Mouse (Mus musculus) C2C12 (cell line): ENCODE measurements around the gene Ces1d. TPM values are rescaled to one million over a fixed set of nuclear protein-coding genes. Genes with fewer than 3 reads are reported as not detected.

Experiments
- H3K27me3 ChIP-seq: one replicate; pipeline ENCODE4 v1.6.1; 2011; ENCODE audit not compliant: control insufficient read depth, insufficient read depth, insufficient read length
- H3K36me3 ChIP-seq: one replicate; pipeline ENCODE4 v1.6.1; 2011; ENCODE audit not compliant: control insufficient read depth, insufficient read depth
- H3K4me3 ChIP-seq: one replicate; pipeline ENCODE4 v1.5.1; 2011; ENCODE audit warnings: mild to moderate bottlenecking, control low read depth; ENCODE audit not compliant: poor library complexity, insufficient read depth, severe bottlenecking
- H3K79me2 ChIP-seq: one replicate; pipeline ENCODE4 v1.6.1; 2011; ENCODE audit not compliant: control insufficient read depth, insufficient read depth
- H3K79me3 ChIP-seq: one replicate; pipeline ENCODE4 v1.6.1; 2011; ENCODE audit warnings: low read depth, control low read depth
- H3ac ChIP-seq: one replicate; pipeline ENCODE3; 2011; ENCODE audit warnings: low read depth; ENCODE audit not compliant: control insufficient read depth, insufficient read length
- CEBPB ChIP-seq: IDR thresholded peaks from one replicate; pipeline ENCODE4 v1.6.1; 2011; ENCODE audit warnings: low read depth, mild to moderate bottlenecking, control low read depth, moderate library complexity
- CTCF ChIP-seq: IDR thresholded peaks from one replicate; pipeline ENCODE4 v1.5.1; 2011; ENCODE audit not compliant: control insufficient read depth, insufficient read depth, insufficient read length
- FOSL1 ChIP-seq: IDR thresholded peaks from one replicate; pipeline ENCODE4 v1.8.0; 2011; ENCODE audit warnings: mild to moderate bottlenecking, low read length; ENCODE audit not compliant: poor library complexity, insufficient read depth, severe bottlenecking
- MAX ChIP-seq: IDR thresholded peaks from one replicate; pipeline ENCODE4 v1.6.1; 2011; ENCODE audit warnings: mild to moderate bottlenecking, control low read depth
- MYOD1 ChIP-seq: IDR thresholded peaks from one replicate; pipeline ENCODE4 v1.6.1; 2011; ENCODE audit warnings: low read depth; ENCODE audit not compliant: control insufficient read depth, insufficient read length
- MYOG ChIP-seq: IDR thresholded peaks from one replicate; pipeline ENCODE4 v1.6.1; 2011; ENCODE audit not compliant: control insufficient read depth, insufficient read length; ENCODE audit errors: extremely low read depth
- USF1 ChIP-seq: IDR thresholded peaks from one replicate; pipeline ENCODE4 v1.6.1; 2011; ENCODE audit warnings: low read depth, mild to moderate bottlenecking, control low read depth, moderate library complexity
- polyA plus RNA-seq: library from polyadenylated mRNA; unstranded; fragments of >200 nt; fragmentation: generic; extraction: Trizol; gene quantifications from one replicate; pipeline ENCODE4 v1.2.1, GENCODE M21; 2012; ENCODE audit warnings: missing spikeins

The Ces1d gene
- polyA plus RNA-seq, 1 experiment, result not detected

GRCm38 (mm10) chr8:93131233-93131980, 66.2 kb downstream of the Ces1d start, which contains the start of gene Ces1c:
TSS of gene Ces1c (minus strand) at chr8:93131283.
- no peak within 1 kb of the TSS for H3K4me3 ChIP-seq
- H3K36me3 ChIP-seq, result no peaks in the 10 kb centered on the region
- no peaks in the 10 kb centered on the region for H3K79me2 ChIP-seq
- H3K27me3 ChIP-seq, result no peaks in the 10 kb centered on the region
- TF ChIP-seq CEBPB (no peak), MYOD1 (no peak), USF1 (no peak), MAX (no peak), CTCF (no peak), MYOG (no peak), FOSL1 (no peak)
- H3ac ChIP-seq, result no peak within 1 kb of the TSS
- no peaks in the 10 kb centered on the region for H3K79me3 ChIP-seq

- no peak overlapping the region for H3ac ChIP-seq
- H3K79me2 ChIP-seq, result no peaks in the 10 kb centered on the region
- no peaks in the 10 kb centered on the region for H3K79me3 ChIP-seq
- no peak for TF ChIP-seq CTCF
- no peak for TF ChIP-seq MAX
- no peak for TF ChIP-seq USF1
- TF ChIP-seq MYOG, result no peak
- no peak for TF ChIP-seq CEBPB
- no peak for TF ChIP-seq FOSL1
- no peak for TF ChIP-seq MYOD1
- H3K4me3 ChIP-seq, result no peak overlapping the region
- no peaks in the 10 kb centered on the region for H3K36me3 ChIP-seq
- no peaks in the 10 kb centered on the region for H3K27me3 ChIP-seq
Measured at GRCm38 (mm10) chr8:93126476-93126875, 71.2 kb downstream of the Ces1d start.

- TF ChIP-seq USF1, result no peak
- no peak for TF ChIP-seq MAX
- TF ChIP-seq MYOG, result no peak
- TF ChIP-seq MYOD1, result no peak
- no peak for TF ChIP-seq CTCF
- TF ChIP-seq FOSL1, result no peak
- TF ChIP-seq CEBPB, result no peak
- Histone ChIP-seq H3ac (no peak overlapping the region), H3K36me3 (no peaks in the 10 kb centered on the region), H3K79me2 (no peaks in the 10 kb centered on the region), H3K79me3 (no peaks in the 10 kb centered on the region), H3K4me3 (no peak overlapping the region), H3K27me3 (no peaks in the 10 kb centered on the region)
Measured at GRCm38 (mm10) chr8:93122005-93122404, 75.6 kb downstream of the Ces1d start.

Other genes with a start within 250 kb of the Ces1d start
- not detected for gene Slc6a2, start 237.8 kb downstream of the Ces1d start, polyA plus RNA-seq
- 0.01 TPM for gene Ces1a, start 149.6 kb downstream of the Ces1d start, polyA plus RNA-seq
- not detected for gene Ces1b, start 117.8 kb downstream of the Ces1d start, polyA plus RNA-seq
- not detected for gene Ces1c, start 66.6 kb downstream of the Ces1d start, polyA plus RNA-seq
- not detected for gene Ces1e, start 31.8 kb upstream of the Ces1d start, polyA plus RNA-seq
- gene Ces1f, start 81.9 kb upstream of the Ces1d start, polyA plus RNA-seq, result not detected
- not detected for gene Ces1g, start 139.5 kb upstream of the Ces1d start, polyA plus RNA-seq
- not detected for gene Ces1h, start 181.9 kb upstream of the Ces1d start, polyA plus RNA-seq